Mouse (Mus musculus) heart, adult 2 months (tissue): ENCODE results near the gene Gm11213. TPM values are rescaled to one million over a fixed set of nuclear protein-coding genes. Genes with fewer than 3 reads are reported as not detected.

Experiments
- DNase-seq, 2 experiments: peaks; one replicate each; pipeline ENCODE4 v3.0.0; 2021
- H3K27ac ChIP-seq: fragments of 200-600 bp; 2 replicates; pipeline ENCODE4 v1.8.1; 2022
- H3K27me3 ChIP-seq: fragments of 200-500 bp; 2 replicates; pipeline ENCODE4 v1.6.1; 2012; ENCODE audit warnings: mild to moderate bottlenecking, low read length, inconsistent platforms, mixed read lengths; ENCODE audit not compliant: control insufficient read depth, insufficient read depth
- H3K36me3 ChIP-seq: fragments of 200-500 bp; 2 replicates; pipeline ENCODE4 v1.6.1; 2012; ENCODE audit warnings: low read length, inconsistent platforms; ENCODE audit not compliant: control insufficient read depth, insufficient read depth
- H3K4me1 ChIP-seq: fragments of 200-500 bp; 2 replicates; pipeline ENCODE4 v1.6.1; 2011; ENCODE audit warnings: low read length; ENCODE audit not compliant: control insufficient read depth, insufficient read depth
- H3K4me3 ChIP-seq: fragments of 200-600 bp; 2 replicates; pipeline ENCODE4 v1.8.1; 2022
- H3K79me2 ChIP-seq: fragments of 200-500 bp; replicated peaks from 2 replicates; pipeline ENCODE4 v1.6.1; 2012; ENCODE audit warnings: mild to moderate bottlenecking, inconsistent platforms, low read length, moderate library complexity, mixed read lengths; ENCODE audit not compliant: control insufficient read depth, insufficient read depth
- H3K9ac ChIP-seq: fragments of 200-500 bp; 2 replicates; pipeline ENCODE4 v1.6.1; 2012; ENCODE audit warnings: low read depth, mild to moderate bottlenecking, control low read depth, inconsistent platforms, low read length, mixed read lengths
- CTCF ChIP-seq: fragments of 200-600 bp; IDR thresholded peaks from 2 replicates; pipeline ENCODE4 v1.8.1; 2022; ENCODE audit warnings: antibody characterized with exemption, mild to moderate bottlenecking, moderate library complexity
- EP300 ChIP-seq: fragments of 200-500 bp; IDR thresholded peaks from 2 replicates; pipeline ENCODE4 v1.6.1; 2011; ENCODE audit warnings: low read depth, low read length, control low read depth; ENCODE audit not compliant: insufficient read depth
- POLR2A ChIP-seq: fragments of 200-500 bp; IDR thresholded peaks from 2 replicates; pipeline ENCODE4 v1.6.1; 2011; ENCODE audit warnings: mild to moderate bottlenecking, low read depth, low read length, control low read depth; ENCODE audit not compliant: insufficient read depth
- WGBS: fragments of 180-500 bp; shearing (Covaris S2); methylation state at CpG from one replicate; pipeline ENCODE4 v1.1.7; 2018; 5-methylcytosine and 5-hydroxymethylcytosine counted together
- intact Hi-C: fragments of 180-260 bp; cut with DNase I; formaldehyde crosslinking; loops from one replicate; pipeline ENCODE4 v1.15.1; 2025
- polyA plus RNA-seq: library from polyadenylated mRNA; depleted of rRNA; stranded (reverse); fragments of >200 nt; gene quantifications from 2 replicates; pipeline ENCODE4 v1.2.3, GENCODE M21; 2012
- total RNA-seq, 2 experiments: library from RNA; stranded (reverse); gene quantifications; 2 replicates each; pipeline ENCODE4 v1.2.3; 2021

Gm11213 gene
- total and polyA plus RNA-seq, 3 experiments = not detected

DNA sequence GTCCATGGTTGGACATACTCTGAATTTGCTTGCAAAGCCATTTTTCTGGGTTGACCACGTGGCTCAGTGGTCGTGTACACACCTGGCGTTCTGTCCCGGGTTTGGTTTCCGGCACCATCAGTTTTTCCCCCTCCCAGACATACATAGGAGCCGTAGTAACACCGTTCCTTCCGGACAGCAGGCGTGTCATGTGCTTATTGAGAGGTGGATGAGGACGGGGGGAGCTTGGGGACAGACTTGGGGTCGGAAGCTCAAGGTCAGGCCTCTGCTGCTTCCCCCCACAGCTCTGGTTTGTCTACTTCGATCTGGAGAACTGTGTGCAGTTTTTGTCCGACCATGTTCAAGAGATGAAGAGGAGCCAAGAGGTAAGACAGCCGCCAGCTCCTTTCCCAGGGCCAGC is 25.4 kb downstream of the Gm11213 start:
- Histone ChIP-seq H3K27ac (no peak overlapping the region), H3K4me3 (no peak overlapping the region), H3K4me1 (no peaks in the 10 kb centered on the region), H3K36me3 (no peaks in the 10 kb centered on the region), H3K9ac (no peak overlapping the region), H3K79me2 (no peaks in the 10 kb centered on the region), H3K27me3 (no peaks in the 10 kb centered on the region)
- TF ChIP-seq POLR2A = no peak
- intact Hi-C loops = no loop called here
- 90% methylated on average over 14 of the region's 14 CpGs for WGBS
- no peak for DNase-seq

DNA sequence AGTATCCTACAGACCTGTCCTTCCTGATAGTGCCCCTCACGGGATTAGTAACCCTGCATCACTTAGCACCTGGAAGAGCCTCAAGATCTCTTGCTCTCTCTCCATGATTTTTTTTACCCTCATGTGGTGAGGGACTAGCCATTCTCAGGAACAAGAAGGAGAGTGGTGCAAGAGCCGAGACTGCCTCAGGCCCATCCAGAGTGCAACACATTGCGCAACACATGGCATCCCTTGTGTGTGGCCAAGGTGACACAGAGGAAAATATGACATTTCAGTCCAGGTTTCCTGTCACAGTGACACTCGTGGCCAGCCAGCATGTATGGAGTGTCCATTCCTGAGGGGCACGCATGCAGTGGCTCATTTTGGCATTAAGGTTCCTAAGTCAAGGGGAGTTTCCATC is 32.4 kb downstream of the Gm11213 start:
- DNase-seq = no peak
- TF ChIP-seq POLR2A (no peak), CTCF (no peak), EP300 (no peak)
- H3K4me3 ChIP-seq = no peak overlapping the region
- H3K36me3 ChIP-seq = no peaks in the 10 kb centered on the region
- no peak overlapping the region for H3K9ac ChIP-seq
- H3K27me3 ChIP-seq = no peaks in the 10 kb centered on the region
- no peak overlapping the region for H3K27ac ChIP-seq
- H3K4me1 ChIP-seq = peaks cover 2% of the 10 kb centered on the region; the same call in 1 of the 2 replicates
- intact Hi-C loops = no loop called here
- WGBS = 76% methylated on average over 5 of the region's 5 CpGs
- H3K79me2 ChIP-seq = no peaks in the 10 kb centered on the region

DNA sequence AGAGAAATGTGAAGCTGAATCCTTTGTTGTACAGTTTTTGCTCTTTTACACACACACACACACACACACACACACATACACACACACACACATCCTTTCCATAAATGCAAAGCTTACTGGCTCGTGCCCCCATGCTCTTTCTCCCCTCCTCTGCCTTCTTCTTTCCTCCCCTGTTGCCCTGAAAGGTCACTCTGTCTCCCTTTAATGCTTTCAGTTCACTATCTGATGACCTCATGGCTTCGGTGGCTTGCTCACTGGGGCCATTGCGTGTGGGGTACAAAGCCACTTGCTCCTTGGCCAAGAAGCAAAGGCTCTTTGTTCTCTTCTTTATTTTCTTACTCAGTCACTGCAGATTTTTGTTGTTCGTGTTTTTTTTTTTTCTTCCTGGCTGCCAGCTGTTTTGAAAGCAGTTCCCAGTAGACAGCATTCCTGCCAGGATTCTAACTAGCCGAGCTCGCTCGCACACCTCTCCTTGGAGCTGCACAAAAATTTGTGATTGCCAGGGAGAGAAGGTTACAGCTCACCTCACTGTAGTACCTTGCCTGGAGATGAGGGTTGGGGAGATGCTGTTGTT is 34.8 kb downstream of the Gm11213 start:
- WGBS = 28% methylated on average over 7 of the region's 7 CpGs
- Histone ChIP-seq H3K4me3 (no peak overlapping the region), H3K27me3 (no peaks in the 10 kb centered on the region), H3K36me3 (no peaks in the 10 kb centered on the region), H3K79me2 (no peaks in the 10 kb centered on the region), H3K4me1 (peaks cover 2% of the 10 kb centered on the region; the same call in 1 of the 2 replicates), H3K9ac (no peak overlapping the region), H3K27ac (no peak overlapping the region)
- intact Hi-C loops = no loop called here
- no peak for TF ChIP-seq CTCF
- no peak for TF ChIP-seq EP300
- TF ChIP-seq POLR2A = no peak
- DNase-seq = no peak

DNA sequence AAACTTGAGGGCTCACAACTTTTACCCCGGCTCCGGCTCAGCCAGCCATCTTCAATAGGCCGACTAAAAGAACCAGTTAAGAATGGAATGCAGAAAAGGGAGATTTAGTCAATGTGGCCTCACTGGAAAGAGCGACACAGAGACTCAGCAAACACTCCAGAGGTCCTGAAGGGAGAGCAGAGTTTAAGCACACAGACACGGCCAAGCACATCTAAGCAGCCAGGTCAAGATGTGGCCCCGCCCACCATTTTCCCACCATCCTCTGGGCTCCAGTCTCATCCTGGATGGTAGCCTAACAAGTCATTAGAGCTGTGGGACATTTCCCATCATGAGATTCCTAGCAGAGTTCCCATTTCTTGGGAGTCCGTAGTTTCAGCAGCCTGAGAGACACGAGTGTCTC is 35.7 kb downstream of the Gm11213 start:
- Histone ChIP-seq H3K4me3 (no peak overlapping the region), H3K36me3 (no peaks in the 10 kb centered on the region), H3K27me3 (no peaks in the 10 kb centered on the region), H3K4me1 (peaks cover 2% of the 10 kb centered on the region; the same call in 1 of the 2 replicates), H3K27ac (no peak overlapping the region), H3K9ac (no peak overlapping the region), H3K79me2 (no peaks in the 10 kb centered on the region)
- DNase-seq = no peak
- intact Hi-C loops = no loop called here
- TF ChIP-seq POLR2A = no peak
- TF ChIP-seq EP300 = no peak
- TF ChIP-seq CTCF = no peak
- 89% methylated on average over 8 of the region's 8 CpGs for WGBS

DNA sequence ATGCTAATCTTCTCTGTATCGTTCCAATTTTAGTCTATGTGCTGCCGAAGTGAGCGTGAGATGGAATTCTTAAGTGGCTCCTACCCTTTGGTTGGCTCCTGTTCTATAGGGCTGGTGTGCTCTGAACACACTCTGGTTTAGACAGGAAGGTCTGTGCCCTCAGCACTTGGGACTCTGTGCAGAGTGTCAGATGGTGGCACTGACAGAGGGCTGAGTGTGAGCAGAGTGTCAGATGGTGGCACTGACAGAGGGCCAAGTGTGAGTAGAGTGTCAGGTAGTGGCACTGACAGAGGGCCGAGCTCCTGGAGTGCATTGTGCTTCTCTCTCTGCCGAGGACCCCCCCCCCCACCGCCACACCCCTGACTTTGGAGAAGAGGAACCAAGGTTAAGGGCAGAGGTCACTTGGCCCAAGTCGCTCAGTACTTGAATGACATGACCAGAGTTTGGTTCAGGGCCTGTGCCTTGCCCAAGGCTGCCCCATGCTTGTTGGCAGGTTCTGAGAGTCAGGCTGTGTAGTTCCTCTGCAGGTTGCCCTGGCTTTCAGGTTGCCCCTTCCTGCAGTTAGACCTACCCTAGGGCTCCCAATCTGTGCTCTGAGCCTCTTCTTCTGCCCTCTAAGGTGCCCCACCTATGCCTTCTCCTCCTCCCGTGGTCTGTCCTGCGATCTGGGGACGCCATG is 37.2 kb downstream of the Gm11213 start:
- H3K36me3 ChIP-seq = no peaks in the 10 kb centered on the region
- 75% methylated on average over 10 of the region's 10 CpGs for WGBS
- TF ChIP-seq POLR2A (no peak), CTCF (no peak), EP300 (no peak)
- intact Hi-C loops = no loop called here
- peaks cover 2% of the 10 kb centered on the region; the same call in 1 of the 2 replicates for H3K4me1 ChIP-seq
- H3K9ac ChIP-seq = no peak overlapping the region
- H3K27ac ChIP-seq = no peak overlapping the region
- H3K79me2 ChIP-seq = no peaks in the 10 kb centered on the region
- DNase-seq = no peak
- H3K4me3 ChIP-seq = no peak overlapping the region
- no peaks in the 10 kb centered on the region for H3K27me3 ChIP-seq

DNA sequence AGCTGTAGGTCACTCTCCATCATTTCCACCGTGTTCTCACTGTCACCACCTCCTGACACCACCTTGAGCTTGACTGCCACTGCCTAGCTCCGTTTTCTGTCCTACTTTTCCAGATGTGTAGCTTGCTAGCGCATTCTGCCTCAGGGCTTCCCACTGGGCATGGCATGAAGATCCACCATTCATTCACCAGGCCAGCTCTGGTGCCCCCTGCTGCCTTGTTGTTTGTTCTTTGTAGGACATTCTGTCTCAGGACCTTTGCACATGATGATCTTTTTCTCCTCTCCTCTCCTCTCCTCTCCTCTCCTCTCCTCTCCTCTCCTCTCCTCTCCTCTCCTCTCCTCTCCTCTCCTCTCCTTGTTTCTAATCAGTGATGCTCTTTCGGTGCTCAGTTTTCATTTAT is 42.3 kb downstream of the Gm11213 start:
- Histone ChIP-seq H3K4me1 (peaks cover 6% of the 10 kb centered on the region), H3K4me3 (no peak overlapping the region), H3K27ac (no peak overlapping the region), H3K27me3 (no peaks in the 10 kb centered on the region), H3K36me3 (no peaks in the 10 kb centered on the region; the same call in 1 of the 2 replicates), H3K9ac (no peak overlapping the region), H3K79me2 (no peaks in the 10 kb centered on the region)
- intact Hi-C loops = no loop called here
- no peak for TF ChIP-seq POLR2A
- TF ChIP-seq EP300 = no peak
- no peak for TF ChIP-seq CTCF
- 82% methylated on average over 4 of the region's 4 CpGs for WGBS
- DNase-seq = no peak
